17 mouse cellular contexts compared by ENCODE assay signal in the genomic region with DNA sequence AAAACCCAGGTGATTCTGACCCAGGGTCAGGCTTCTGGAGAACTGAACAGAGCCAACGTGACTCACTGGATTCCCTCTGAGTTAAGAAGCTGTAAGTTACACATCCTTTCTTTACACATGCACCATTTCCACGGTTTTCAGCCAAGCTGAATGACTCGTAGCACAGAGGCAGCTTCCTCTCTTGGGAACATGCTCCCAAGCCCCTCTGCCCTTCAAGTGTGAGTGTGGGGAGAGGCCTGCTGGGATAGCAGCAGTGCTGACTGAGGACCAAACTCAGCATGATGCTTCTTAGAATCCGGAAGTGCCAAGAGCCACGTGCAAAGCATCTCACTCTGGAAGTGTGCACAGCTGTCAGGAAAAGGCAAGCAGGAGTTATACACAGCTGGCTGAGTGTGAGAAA.
A peak's percentile ranks its signal among the peaks of the same experiment; 100 is the strongest.
DNase-seq lines count a peak whose midpoint lies in the region; TF ChIP-seq lines count a peak whose summit lies in the region.
"Had no signal": no experiment of that assay in that cellular context is flagged by ENCODE, and none has a peak within 500 bp of the region (broad histone marks: within the 10 kb centered on the region; RNA-seq: fewer than 3 reads in every experiment).

No protein-coding gene starts in this region.

- H3K27me3 ChIP-seq in heart, adult 2 months (ENCODE audit: control insufficient read depth, insufficient read depth, low read length) = no peaks in the 10 kb centered on the region
- H3K27me3 ChIP-seq: heart, embryonic 15.5 days; neural tube, embryonic 13.5 days had no signal

- no peak for TF ChIP-seq POLR2A in heart, adult 2 months (IDR thresholded peaks at IDR 0.05; ENCODE audit: insufficient read depth, low read depth, low read length)

- no peak overlapping the region for H3K27ac ChIP-seq in heart, adult 2 months
- H3K27ac ChIP-seq: embryonic facial prominence, embryonic 10.5 days; heart, embryonic 15.5 days; neural tube, embryonic 13.5 days had no signal

- DNase-seq in heart, adult 11 months = peak; percentile 90
- no peak for DNase-seq in heart, adult 2 months
- peak; percentile 0 to 1 for DNase-seq in layer of hippocampus, adult 8-10 months (ENCODE audit: low spot score in 2 of 2)
- DNase-seq in layer of hippocampus, postnatal 25 days (ENCODE audit: extremely low spot score in 1 of 2, low spot score in 1 of 2) = no peak
- DNase-seq in R1 (ENCODE audit: low read depth, low spot score) = peak; percentile 2
- DNase-seq in lung, postnatal 4 days = peak; percentile 34 to 69
- DNase-seq in spleen, adult 18-20 months = no peak
- DNase-seq: adrenal gland, postnatal 14 days; B cell, adult 2 months; left cerebral cortex, postnatal 4 days; liver; midbrain, embryonic 14.5 days; thymus, postnatal 4 days had no signal

- H3K79me2 ChIP-seq in heart, adult 2 months (replicated peaks; ENCODE audit: control insufficient read depth, insufficient read depth, low read length) = no peaks in the 10 kb centered on the region

- 45% methylated on average over 5 of the region's 5 CpGs for WGBS in heart, adult 2 months

- TF ChIP-seq EP300 in heart, adult 2 months (IDR thresholded peaks at IDR 0.05; ENCODE audit: insufficient read depth, low read depth, low read length) = no peak

- intact Hi-C loops in heart, adult 2 months (cut with DNase I) = no loop called here

- TF ChIP-seq CTCF in heart, adult 2 months (IDR thresholded peaks at IDR 0.05) = no peak

- no peaks in the 10 kb centered on the region for H3K4me1 ChIP-seq in heart, adult 2 months (ENCODE audit: control insufficient read depth, insufficient read depth, low read length)
- H3K4me1 ChIP-seq: megakaryocyte, embryonic 14.5 days had no signal

- H3K36me3 ChIP-seq in heart, adult 2 months (ENCODE audit: control insufficient read depth, insufficient read depth, low read length) = no peaks in the 10 kb centered on the region
- H3K36me3 ChIP-seq: embryonic facial prominence, embryonic 10.5 days; heart, embryonic 15.5 days; neural tube, embryonic 13.5 days had no signal

- H3K4me3 ChIP-seq in heart, adult 2 months = no peak overlapping the region
- H3K4me3 ChIP-seq: embryonic facial prominence, embryonic 10.5 days; heart, embryonic 15.5 days; megakaryocyte, embryonic 14.5 days; neural tube, embryonic 13.5 days had no signal

- no peak overlapping the region for H3K9ac ChIP-seq in heart, adult 2 months (ENCODE audit: low read depth, low read length)
- H3K9ac ChIP-seq: heart, embryonic 15.5 days; neural tube, embryonic 13.5 days had no signal

Comparison
In these comparisons a context has a peak if more than half of its experiments do, and no peak if none do; other contexts are left out.
1. DNase-seq: peak in heart, adult 11 months (single experiment), layer of hippocampus, adult 8-10 months (2 of 2), R1 (single experiment) and lung, postnatal 4 days (2 of 2); none in heart, adult 2 months (0 of 2), layer of hippocampus, postnatal 25 days (0 of 2) and spleen, adult 18-20 months (0 of 2).